Comparison of ENCODE assay signal across 27 mouse cellular contexts in the genomic region with DNA sequence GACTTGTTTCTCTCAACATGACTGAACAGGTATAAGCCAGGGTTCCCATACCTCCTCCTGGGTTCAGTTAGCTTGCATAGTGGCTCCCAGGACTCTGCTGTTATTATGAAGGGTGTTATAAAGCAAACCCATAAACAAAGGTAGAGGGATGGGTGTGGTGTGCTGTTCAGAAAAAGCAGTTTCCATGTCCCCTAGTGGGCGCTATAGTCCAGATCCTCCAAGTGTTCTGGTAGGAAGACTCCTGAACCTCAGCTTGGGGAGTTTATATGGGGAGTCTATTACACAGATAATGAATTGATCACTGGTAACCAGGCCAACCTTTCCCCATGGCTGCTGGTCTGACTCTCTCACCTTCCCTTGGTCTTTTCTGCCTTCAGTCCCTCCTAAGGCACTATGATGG. TPM values are rescaled to one million over a fixed set of nuclear protein-coding genes. Genes with fewer than 3 reads are reported as not detected.
A peak's percentile ranks its signal among the peaks of the same experiment; 100 is the strongest.
DNase-seq lines count a peak whose midpoint lies in the region; ATAC-seq and TF ChIP-seq lines count a peak whose summit lies in the region.
"Had no signal": no experiment of that assay in that cellular context is flagged by ENCODE, and none has a peak within 500 bp of the region (broad histone marks: within the 10 kb centered on the region; RNA-seq: fewer than 3 reads in every experiment).

No protein-coding gene starts in this region.

- ATAC-seq in embryonic facial prominence, embryonic 11.5 days (replicated peaks; ENCODE audit: insufficient number of reproducible peaks, low FRiP score, low TSS enrichment, low read depth), result no peak
- ATAC-seq in liver, embryonic 14.5 days (ENCODE audit: insufficient read depth), result no peak
- no peak for ATAC-seq in liver, embryonic 12.5 days
- ATAC-seq in stomach, postnatal 0 days (ENCODE audit: low FRiP score, low TSS enrichment), result no peak
- ATAC-seq: forebrain, embryonic 14.5 days had no signal

- H3K9me3 ChIP-seq in embryonic facial prominence, embryonic 11.5 days (replicated peaks; ENCODE audit: control insufficient read depth, low read length), result no peaks in the 10 kb centered on the region
- H3K9me3 ChIP-seq in embryonic facial prominence, embryonic 10.5 days, result no peaks in the 10 kb centered on the region
- no peaks in the 10 kb centered on the region for H3K9me3 ChIP-seq in liver, embryonic 14.5 days (ENCODE audit: control insufficient read depth, low read length)
- no peaks in the 10 kb centered on the region for H3K9me3 ChIP-seq in liver, embryonic 12.5 days (replicated peaks)
- H3K9me3 ChIP-seq in E14TG2a.4 (ENCODE audit: low read length), result peaks cover 14% of the 10 kb centered on the region
- H3K9me3 ChIP-seq in stomach, postnatal 0 days (ENCODE audit: control insufficient read depth, low read length), result no peaks in the 10 kb centered on the region
- H3K9me3 ChIP-seq: embryonic facial prominence, embryonic 15.5 days; heart, embryonic 12.5 days; hindbrain, embryonic 10.5 days; midbrain, embryonic 12.5 days; stomach, embryonic 15.5 days had no signal

- H3K27ac ChIP-seq in embryonic facial prominence, embryonic 11.5 days (replicated peaks; ENCODE audit: low read depth, low read length), result no peak overlapping the region
- no peak overlapping the region for H3K27ac ChIP-seq in embryonic facial prominence, embryonic 10.5 days (replicated peaks)
- H3K27ac ChIP-seq in liver, embryonic 14.5 days, result no peak overlapping the region
- H3K27ac ChIP-seq in liver, embryonic 12.5 days, result no peak overlapping the region
- H3K27ac ChIP-seq in stomach, postnatal 0 days (replicated peaks), result no peak overlapping the region
- H3K27ac ChIP-seq: embryonic facial prominence, embryonic 15.5 days; hindbrain, embryonic 10.5 days; midbrain, embryonic 12.5 days; stomach, embryonic 15.5 days had no signal

- TF ChIP-seq CTCF in liver, embryonic 14.5 days (IDR thresholded peaks at IDR 0.05; ENCODE audit: low read depth), result peak; percentile 26; the same call in 1 of the 2 replicates
- TF ChIP-seq CTCF in E14TG2a.4 (conservative IDR thresholded peaks at IDR 0.05; ENCODE audit: low read length), result peak; percentile 24; the same call in 1 of the 2 replicates
- TF ChIP-seq CTCF in stomach, postnatal 0 days (IDR thresholded peaks at IDR 0.05; ENCODE audit: low read depth), result peak; percentile 41

- no peaks in the 10 kb centered on the region for H3K27me3 ChIP-seq in embryonic facial prominence, embryonic 11.5 days (ENCODE audit: control insufficient read depth, insufficient read depth, low read length)
- no peaks in the 10 kb centered on the region for H3K27me3 ChIP-seq in embryonic facial prominence, embryonic 10.5 days (replicated peaks; ENCODE audit: low read depth, poor library complexity, severe bottlenecking)
- H3K27me3 ChIP-seq in liver, embryonic 14.5 days (ENCODE audit: control insufficient read depth, insufficient read depth, low read length), result no peaks in the 10 kb centered on the region
- no peaks in the 10 kb centered on the region for H3K27me3 ChIP-seq in liver, embryonic 12.5 days (replicated peaks)
- H3K27me3 ChIP-seq in E14TG2a.4 (ENCODE audit: insufficient read depth, low read length), result peaks cover 11% of the 10 kb centered on the region
- no peaks in the 10 kb centered on the region for H3K27me3 ChIP-seq in stomach, postnatal 0 days (ENCODE audit: control insufficient read depth, insufficient read depth, low read length)
- H3K27me3 ChIP-seq: embryonic facial prominence, embryonic 15.5 days; heart, embryonic 12.5 days; midbrain, embryonic 12.5 days; stomach, embryonic 15.5 days had no signal

- no peak for TF ChIP-seq EP300 in liver, embryonic 14.5 days (IDR thresholded peaks at IDR 0.05; ENCODE audit: low read depth)
- no peak for TF ChIP-seq EP300 in stomach, postnatal 0 days (optimal IDR thresholded peaks at IDR 0.05)

- no peaks in the 10 kb centered on the region for H3K36me3 ChIP-seq in embryonic facial prominence, embryonic 11.5 days (replicated peaks; ENCODE audit: control insufficient read depth, insufficient read depth, low read depth, low read length)
- H3K36me3 ChIP-seq in embryonic facial prominence, embryonic 10.5 days (replicated peaks), result no peaks in the 10 kb centered on the region
- H3K36me3 ChIP-seq in liver, embryonic 14.5 days (replicated peaks; ENCODE audit: control insufficient read depth, insufficient read depth, low read depth), result no peaks in the 10 kb centered on the region
- no peaks in the 10 kb centered on the region for H3K36me3 ChIP-seq in liver, embryonic 12.5 days
- H3K36me3 ChIP-seq in E14TG2a.4 (ENCODE audit: insufficient read depth, low read length), result no peaks in the 10 kb centered on the region
- H3K36me3 ChIP-seq in stomach, postnatal 0 days (ENCODE audit: control insufficient read depth, insufficient read depth, low read length), result no peaks in the 10 kb centered on the region
- H3K36me3 ChIP-seq: embryonic facial prominence, embryonic 15.5 days; heart, embryonic 12.5 days; hindbrain, embryonic 10.5 days; midbrain, embryonic 12.5 days; stomach, embryonic 15.5 days had no signal

- DNase-seq in embryonic facial prominence, embryonic 11.5 days (ENCODE audit: low spot score), result peak; percentile 17
- no peak for DNase-seq in embryonic facial prominence, embryonic 10.5 days (ENCODE audit: low spot score)
- DNase-seq in liver, embryonic 14.5 days (ENCODE audit: low read depth in 3 of 3, low spot score in 3 of 3), result no peak
- DNase-seq in stomach, postnatal 0 days (ENCODE audit: low spot score), result no peak
- no peak for DNase-seq in gastrocnemius, postnatal 25 days
- DNase-seq: cerebellum, adult 11-12 months; cerebellum, postnatal 25 days; gastrocnemius, postnatal 10 days; heart, adult 18-20 months; heart, postnatal 10 days; kidney, adult 8-10 months; kidney, postnatal 25 days; lung, postnatal 10 days; thymus, adult 18-20 months; thymus, postnatal 36 days had no signal

- WGBS in embryonic facial prominence, embryonic 11.5 days, result 48% methylated on average over 1 of the region's 1 CpGs
- 60% methylated on average over 1 of the region's 1 CpGs for WGBS in embryonic facial prominence, embryonic 10.5 days
- 28% methylated on average over 1 of the region's 1 CpGs for WGBS in liver, embryonic 14.5 days (ENCODE audit: insufficient replicate concordance)
- WGBS in liver, embryonic 12.5 days (ENCODE audit: insufficient replicate concordance), result 42% methylated on average over 1 of the region's 1 CpGs
- WGBS in stomach, postnatal 0 days, result 66% methylated on average over 1 of the region's 1 CpGs

- H3K4me3 ChIP-seq in embryonic facial prominence, embryonic 11.5 days (ENCODE audit: low read depth, low read length), result no peak overlapping the region
- no peak overlapping the region for H3K4me3 ChIP-seq in embryonic facial prominence, embryonic 10.5 days
- H3K4me3 ChIP-seq in liver, embryonic 14.5 days (ENCODE audit: insufficient read depth in 1 of 2, low read depth in 2 of 2, low read length in 2 of 2), result no peak overlapping the region
- no peak overlapping the region for H3K4me3 ChIP-seq in liver, embryonic 12.5 days
- H3K4me3 ChIP-seq in E14TG2a.4 (replicated peaks; ENCODE audit: low read length), result no peak overlapping the region
- no peak overlapping the region for H3K4me3 ChIP-seq in stomach, postnatal 0 days (ENCODE audit: low read depth, low read length)
- H3K4me3 ChIP-seq: embryonic facial prominence, embryonic 15.5 days; heart, embryonic 12.5 days; hindbrain, embryonic 10.5 days; midbrain, embryonic 12.5 days; stomach, embryonic 15.5 days had no signal

- no peaks in the 10 kb centered on the region for H3K4me1 ChIP-seq in embryonic facial prominence, embryonic 11.5 days (ENCODE audit: control insufficient read depth, insufficient read depth, low read length)
- peaks cover 7% of the 10 kb centered on the region; the same call in 1 of the 2 replicates for H3K4me1 ChIP-seq in embryonic facial prominence, embryonic 10.5 days
- 0 out of 4 replicates have a peak, but pooled peaks cover 0 to 5% of the 10 kb centered on the region in 2 experiments for H3K4me1 ChIP-seq in liver, embryonic 14.5 days (replicated peaks; ENCODE audit: control insufficient read depth in 2 of 2, insufficient read depth in 2 of 2, low read length in 1 of 2)
- H3K4me1 ChIP-seq in liver, embryonic 12.5 days, result no peaks in the 10 kb centered on the region
- H3K4me1 ChIP-seq in E14TG2a.4 (replicated peaks; ENCODE audit: low read depth, low read length), result no peaks in the 10 kb centered on the region
- no peaks in the 10 kb centered on the region for H3K4me1 ChIP-seq in stomach, postnatal 0 days (replicated peaks; ENCODE audit: control insufficient read depth, insufficient read depth)
- H3K4me1 ChIP-seq: embryonic facial prominence, embryonic 15.5 days; heart, embryonic 12.5 days; stomach, embryonic 15.5 days had no signal

- H3K4me2 ChIP-seq in embryonic facial prominence, embryonic 11.5 days (ENCODE audit: low read depth, low read length), result no peak overlapping the region
- H3K4me2 ChIP-seq in liver, embryonic 14.5 days (ENCODE audit: low read depth), result no peak overlapping the region
- no peak overlapping the region for H3K4me2 ChIP-seq in liver, embryonic 12.5 days
- H3K4me2 ChIP-seq in stomach, postnatal 0 days (replicated peaks; ENCODE audit: low read depth), result no peak overlapping the region
- H3K4me2 ChIP-seq: embryonic facial prominence, embryonic 15.5 days; heart, embryonic 12.5 days; midbrain, embryonic 12.5 days; stomach, embryonic 15.5 days had no signal

- H3K9ac ChIP-seq in embryonic facial prominence, embryonic 11.5 days (replicated peaks; ENCODE audit: low read length), result no peak overlapping the region
- no peak overlapping the region for H3K9ac ChIP-seq in liver, embryonic 14.5 days (replicated peaks)
- no peak overlapping the region for H3K9ac ChIP-seq in liver, embryonic 12.5 days
- no peak overlapping the region for H3K9ac ChIP-seq in stomach, postnatal 0 days (ENCODE audit: low read length)
- H3K9ac ChIP-seq: embryonic facial prominence, embryonic 15.5 days; heart, embryonic 12.5 days; midbrain, embryonic 12.5 days; stomach, embryonic 15.5 days had no signal

RNA-seq across cellular contexts. Expression of gene Gucy1b2, which starts 18.4 kb away (rescaled TPM):
- not detected in 2 replicates for polyA plus RNA-seq in embryonic facial prominence, embryonic 11.5 days (2014; fragmentation: Nextera tagmentation; extraction: Ambion mirVana)
- not detected in 2 replicates for polyA plus RNA-seq in embryonic facial prominence, embryonic 10.5 days (2016; fragmentation: Nextera tagmentation; extraction: Ambion mirVana)
- not detected in 2 replicates for polyA plus RNA-seq in liver, embryonic 14.5 days (2012; rRNA removed)
- not detected in 2 replicates for polyA plus RNA-seq in liver, embryonic 14.5 days (2014; fragmentation: Nextera tagmentation; extraction: Ambion mirVana)
- polyA plus RNA-seq in liver, embryonic 12.5 days (2016; fragmentation: Nextera tagmentation; extraction: Ambion mirVana), result not detected in 2 replicates
- polyA plus RNA-seq in stomach, postnatal 0 days (2015; fragmentation: Nextera tagmentation; extraction: Ambion mirVana), result not detected in 2 replicates
- not detected for total RNA-seq in gastrocnemius, postnatal 25 days (2021)
- total RNA-seq: gastrocnemius, postnatal 10 days; heart, postnatal 10 days; megakaryocyte progenitor cell, adult 5-6 weeks; monocyte, adult 5-6 weeks; neutrophil, adult 5-6 weeks had no signal
- polyA plus RNA-seq: liver, embryonic 16.5 days had no signal
